Mouse (Mus musculus) right cerebral cortex, adult 2 months (tissue): ENCODE measurements around the gene Snx14.
"Not testable (repeated sequence)": the region's sequence is repeated elsewhere in the genome, so short reads cannot be mapped to it uniquely, and the experiment has no call there.

Source experiments
- DNase-seq, 2 experiments: peaks; one replicate each; pipeline ENCODE4 v3.0.0; 2021 to 2022; ENCODE audit warnings: low spot score in 2 of 2

The Snx14 gene

GRCm38 (mm10) chr9:88438555-88439237 is at the start of gene Snx14:
Snx14 (minus strand) TSS chr9:88438958.
- peak; percentile 97 to 98 for DNase-seq

GRCm38 (mm10) chr9:88484531-88484930 is 45.8 kb upstream of the Snx14 start:
- no peak for DNase-seq

GRCm38 (mm10) chr9:88482829-88483396 is 44.2 kb upstream of the Snx14 start:
- peak; percentile 74 to 78 for DNase-seq

- DNase-seq = peak; percentile 82 to 85
These were observed 43.6 kb upstream of the Snx14 start, which contains the start of gene Syncrip for GRCm38 (mm10) chr9:88482230-88482828. Syncrip (minus strand) TSS chr9:88482574.

GRCm38 (mm10) chr9:88481791-88482160 is 43.0 kb upstream of the Snx14 start:
- peak; percentile 21 to 31 for DNase-seq

- peak; percentile 29 to 48 for DNase-seq
These were observed 42.5 kb upstream of the Snx14 start for GRCm38 (mm10) chr9:88481061-88481790.

GRCm38 (mm10) chr9:88480120-88480519 is 41.4 kb upstream of the Snx14 start:
- no peak for DNase-seq

- DNase-seq = no peak
These were observed 37.4 kb upstream of the Snx14 start for GRCm38 (mm10) chr9:88476138-88476537.

- not testable (repeated sequence) for DNase-seq
These were observed 22.3 kb upstream of the Snx14 start for GRCm38 (mm10) chr9:88461017-88461416.

GRCm38 (mm10) chr9:88439991-88440390 is 1.2 kb upstream of the Snx14 start:
- DNase-seq = no peak

GRCm38 (mm10) chr9:88439238-88439600 is 461 bp upstream of the Snx14 start:
- DNase-seq = no peak

- no peak for DNase-seq
These were observed 562 bp downstream of the Snx14 start for GRCm38 (mm10) chr9:88438237-88438554.

- DNase-seq = no peak
These were observed 1.2 kb downstream of the Snx14 start for GRCm38 (mm10) chr9:88437342-88438236.

GRCm38 (mm10) chr9:88424356-88424755 is 14.4 kb downstream of the Snx14 start:
- no peak for DNase-seq

GRCm38 (mm10) chr9:88422428-88422827 is 16.3 kb downstream of the Snx14 start:
- no peak for DNase-seq

- no peak for DNase-seq
These were observed 22.0 kb downstream of the Snx14 start for GRCm38 (mm10) chr9:88416752-88417151.

GRCm38 (mm10) chr9:88409978-88410377 is 28.8 kb downstream of the Snx14 start:
- no peak for DNase-seq

- DNase-seq = no peak
These were observed 34.2 kb downstream of the Snx14 start for GRCm38 (mm10) chr9:88404515-88404914.

GRCm38 (mm10) chr9:88404088-88404487 is 34.7 kb downstream of the Snx14 start:
- DNase-seq = peak in 1 of 2 experiments; percentile 22

- no peak for DNase-seq
These were observed 40.3 kb downstream of the Snx14 start for GRCm38 (mm10) chr9:88398461-88398860.

- DNase-seq = no peak
These were observed 43.9 kb downstream of the Snx14 start for GRCm38 (mm10) chr9:88394852-88395251.

GRCm38 (mm10) chr9:88388826-88389225 is 49.9 kb downstream of the Snx14 start:
- DNase-seq = no peak
